Mouse (Mus musculus) liver, embryonic 14.5 days (tissue): ENCODE measurements around the gene Gpr146. TPM values are rescaled to one million over a fixed set of nuclear protein-coding genes. Genes with fewer than 3 reads are reported as not detected.
"Not testable (repeated sequence)": the region's sequence is repeated elsewhere in the genome, so short reads cannot be mapped to it uniquely, and the experiment has no call there.

ENCODE experiments used
- ATAC-seq: fragments of 200-750 bp; cut with Nextera tagmentation; 2 replicates; pipeline ENCODE4 v1.8.0; 2017; ENCODE audit warnings: moderate number of reproducible peaks, mild to moderate bottlenecking, moderate library complexity; ENCODE audit not compliant: insufficient read depth
- DNase-seq, 3 experiments: peaks; one replicate each; pipeline ENCODE4 v3.0.0-alpha.2; 2012 to 2013; ENCODE audit warnings: low read depth in 3 of 3, low spot score in 3 of 3
- H3K27ac ChIP-seq: fragments of 300-500 bp; sonication (generic); 2 replicates; pipeline ENCODE4 v1.5.1; 2014; ENCODE audit warnings: moderate library complexity, mild to moderate bottlenecking, control low read depth, inconsistent platforms
- H3K27me3 ChIP-seq: fragments of 300-500 bp; sonication (generic); 2 replicates; pipeline ENCODE4 v1.6.1; 2014; ENCODE audit warnings: mild to moderate bottlenecking, low read length, moderate library complexity; ENCODE audit not compliant: control insufficient read depth, insufficient read depth
- H3K36me3 ChIP-seq: fragments of 300-500 bp; sonication (generic); replicated peaks from 2 replicates; pipeline ENCODE4 v1.6.1; 2014; ENCODE audit warnings: low read depth; ENCODE audit not compliant: control insufficient read depth, insufficient read depth
- H3K4me1 ChIP-seq, 2 experiments: fragments of 200-500 bp in 1 of 2; fragments of 300-500 bp in 1 of 2; sonication (generic) in 1 of 2; replicated peaks; 2 replicates each; pipeline ENCODE4 v1.6.1; 2012 to 2014; ENCODE audit warnings: antibody characterized with exemption in 1 of 2, inconsistent platforms in 1 of 2, low read length in 1 of 2; ENCODE audit not compliant: control insufficient read depth in 2 of 2, insufficient read depth in 2 of 2
- H3K4me2 ChIP-seq: fragments of 300-500 bp; sonication (generic); 2 replicates; pipeline ENCODE4 v1.6.1; 2014; ENCODE audit warnings: low read depth, mild to moderate bottlenecking, control low read depth, moderate library complexity
- H3K4me3 ChIP-seq, 2 experiments: fragments of 200-500 bp in 1 of 2; fragments of 300-500 bp in 1 of 2; sonication (generic) in 1 of 2; 2 replicates each; pipeline ENCODE4 v1.5.1; 2012 to 2014; ENCODE audit warnings: low read depth in 2 of 2, low read length in 2 of 2, mild to moderate bottlenecking in 2 of 2, control low read depth in 1 of 2, inconsistent platforms in 1 of 2, moderate library complexity in 1 of 2; ENCODE audit not compliant: insufficient read depth in 1 of 2
- H3K9ac ChIP-seq: fragments of 300-500 bp; sonication (generic); replicated peaks from 2 replicates; pipeline ENCODE4 v1.6.1; 2014; ENCODE audit warnings: mild to moderate bottlenecking, control low read depth, moderate library complexity
- H3K9me3 ChIP-seq: fragments of 300-500 bp; sonication (generic); 2 replicates; pipeline ENCODE4 v1.6.1; 2016; ENCODE audit warnings: low read length, mixed read lengths; ENCODE audit not compliant: control insufficient read depth
- CTCF ChIP-seq: IDR thresholded peaks from 2 replicates; pipeline ENCODE4 v1.5.1; 2016; ENCODE audit warnings: antibody characterized with exemption, low read depth, control low read depth
- EP300 ChIP-seq: IDR thresholded peaks from 2 replicates; pipeline ENCODE4 v1.6.1; 2016; ENCODE audit warnings: antibody characterized with exemption, low read depth
- WGBS: fragments of 180-500 bp; shearing (Covaris S2); extraction: QIAGEN DNeasy Blood & Tissue Kit; methylation state at CpG from one replicate; pipeline ENCODE4 v1.1.7; 2014; ENCODE audit not compliant: insufficient replicate concordance; 5-methylcytosine and 5-hydroxymethylcytosine counted together
- polyA plus RNA-seq, 2 experiments: library from polyadenylated mRNA; depleted of rRNA in 1 of 2; stranded (reverse) in 1 of 2; unstranded in 1 of 2; fragments of >200 nt; fragmentation: Nextera tagmentation in 1 of 2; extraction: Ambion mirVana in 1 of 2; gene quantifications; 2 replicates each; pipeline versions ENCODE4 v1.2.1 to v1.2.3; 2012 to 2014

The Gpr146 gene
- polyA plus RNA-seq, 2 experiments, result 14.6 to 18.4 TPM

DNA sequence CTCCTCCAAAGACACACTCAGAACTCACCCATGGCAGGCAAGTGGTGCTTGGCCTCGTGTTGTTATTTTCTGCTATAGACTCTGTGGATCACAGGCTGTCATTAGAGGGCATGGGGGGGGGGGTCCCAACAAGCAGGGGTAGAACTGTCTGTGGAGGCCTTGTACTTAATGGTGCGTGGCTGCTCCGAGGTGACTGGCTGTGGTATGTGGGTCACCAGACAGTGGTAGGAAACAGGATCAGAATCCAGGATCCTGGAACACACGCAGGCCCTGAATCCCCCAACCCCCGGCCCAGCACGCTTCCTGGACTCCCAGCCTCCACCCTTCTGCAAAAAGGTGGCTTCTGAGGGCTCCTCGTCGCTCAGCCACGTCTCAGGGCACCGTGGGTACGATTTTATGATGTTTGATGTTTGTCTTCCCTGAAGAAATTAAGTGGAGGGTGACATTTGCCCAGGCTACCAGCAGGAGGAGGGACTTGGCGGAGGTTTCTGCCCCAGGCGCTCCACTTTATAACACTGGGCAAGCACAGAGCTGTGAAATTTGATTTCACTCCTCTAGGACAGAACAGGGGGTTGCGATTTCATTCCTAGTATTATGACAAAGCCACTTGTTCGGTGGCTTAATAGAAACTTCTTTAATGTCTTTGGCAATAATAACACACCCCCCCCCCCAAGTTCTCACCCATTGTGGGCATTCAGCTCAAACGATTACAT is 44.0 kb upstream of the Gpr146 start:
- Histone ChIP-seq H3K4me3 (no peak overlapping the region), H3K27ac (no peak overlapping the region), H3K4me1 (peaks cover 0 to 5% of the 10 kb centered on the region in 2 experiments; a peak in 2 of 4 replicates), H3K9ac (no peak overlapping the region), H3K27me3 (no peaks in the 10 kb centered on the region), H3K36me3 (peaks cover 10% of the 10 kb centered on the region; the same call in 1 of the 2 replicates), H3K9me3 (no peaks in the 10 kb centered on the region), H3K4me2 (no peak overlapping the region)
- DNase-seq (no peak), ATAC-seq (no peak)
- WGBS, result 75% methylated on average over 16 of the region's 16 CpGs
- TF ChIP-seq EP300 (no peak), CTCF (no peak)

GRCm38 (mm10) chr5:139334394-139334793 is 43.1 kb upstream of the Gpr146 start:
- not testable (repeated sequence) for H3K27me3 ChIP-seq, ATAC-seq, H3K4me2 ChIP-seq, H3K4me3 ChIP-seq, H3K9ac ChIP-seq, H3K27ac ChIP-seq, H3K9me3 ChIP-seq, H3K4me1 ChIP-seq, DNase-seq
- TF ChIP-seq CTCF, result peak; percentile 51
- WGBS, result 78% methylated on average over 10 of the region's 10 CpGs
- H3K36me3 ChIP-seq, result peaks cover 10% of the 10 kb centered on the region; the same call in 1 of the 2 replicates

GRCm38 (mm10) chr5:139335634-139336033 is 41.9 kb upstream of the Gpr146 start:
- ATAC-seq, result 0 out of 2 replicates have a peak, but pooled peaks have one; percentile 17
- H3K27ac ChIP-seq, result no peak overlapping the region
- no peaks in the 10 kb centered on the region for H3K9me3 ChIP-seq
- no peak for DNase-seq
- TF ChIP-seq EP300 (no peak), CTCF (no peak)
- H3K4me1 ChIP-seq, result peaks cover 0 to 5% of the 10 kb centered on the region in 2 experiments; a peak in 2 of 4 replicates
- no peak overlapping the region for H3K4me3 ChIP-seq
- H3K4me2 ChIP-seq, result no peak overlapping the region
- peaks cover 16% of the 10 kb centered on the region; the same call in 1 of the 2 replicates for H3K36me3 ChIP-seq
- H3K9ac ChIP-seq, result no peak overlapping the region
- H3K27me3 ChIP-seq, result no peaks in the 10 kb centered on the region
- 75% methylated on average over 4 of the region's 4 CpGs for WGBS

DNA sequence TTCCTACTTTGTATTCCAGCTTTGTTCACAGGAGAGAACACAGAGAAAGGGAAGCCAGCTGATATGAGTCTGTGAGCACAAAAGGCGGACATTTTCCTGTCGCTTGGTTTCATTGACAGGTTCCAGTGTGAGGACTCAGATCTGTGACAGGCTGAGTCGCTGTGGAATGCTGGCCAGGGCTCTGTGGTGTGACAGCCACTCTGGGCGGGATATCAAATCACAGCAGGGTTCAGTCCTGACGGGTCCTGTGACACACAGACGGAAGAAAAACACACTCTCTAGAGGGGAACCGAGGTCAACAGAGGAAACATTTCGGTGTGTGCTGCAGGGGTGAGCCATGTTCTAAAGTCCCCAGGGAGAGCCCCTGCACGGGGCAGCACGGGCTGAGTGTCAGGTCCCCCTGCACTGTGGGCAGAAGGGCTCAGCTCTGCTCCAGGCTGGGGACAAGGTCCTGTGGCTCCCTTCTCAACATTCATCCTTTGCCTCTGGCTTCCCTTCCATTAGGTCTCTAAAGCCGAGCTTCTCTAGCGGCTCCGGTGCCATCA is 39.6 kb upstream of the Gpr146 start:
- TF ChIP-seq CTCF (no peak), EP300 (no peak)
- Histone ChIP-seq H3K27me3 (no peaks in the 10 kb centered on the region), H3K4me2 (no peak overlapping the region), H3K36me3 (peaks cover 29% of the 10 kb centered on the region), H3K4me1 (no peaks in the 10 kb centered on the region; a peak in 1 of 4 replicates), H3K9ac (no peak overlapping the region), H3K4me3 (no peak overlapping the region), H3K9me3 (no peaks in the 10 kb centered on the region), H3K27ac (no peak overlapping the region)
- no peak for ATAC-seq
- DNase-seq, result no peak
- WGBS, result 77% methylated on average over 13 of the region's 13 CpGs

DNA sequence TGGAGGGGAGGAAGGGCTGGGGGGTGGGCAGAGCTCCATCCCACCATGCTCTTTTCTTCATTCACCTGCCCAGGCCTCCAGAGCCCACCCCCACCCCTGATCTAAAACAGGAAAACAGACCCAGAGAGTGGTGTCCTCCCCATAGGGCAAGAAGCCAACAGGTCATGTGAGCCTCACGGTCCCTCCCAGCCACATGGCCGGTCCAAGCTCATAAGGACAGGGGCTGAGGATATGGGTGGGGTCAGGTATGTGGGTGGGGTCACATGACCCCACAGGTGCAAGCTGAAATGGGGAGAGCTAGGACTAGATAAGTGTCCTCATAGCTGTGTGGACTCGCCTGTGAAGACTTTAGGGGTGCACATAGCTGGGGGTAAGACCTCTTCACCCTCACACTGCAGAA is 39.1 kb upstream of the Gpr146 start:
- DNase-seq (no peak), ATAC-seq (no peak)
- no peak overlapping the region for H3K27ac ChIP-seq
- no peak overlapping the region for H3K4me3 ChIP-seq
- no peaks in the 10 kb centered on the region for H3K27me3 ChIP-seq
- peaks cover 29% of the 10 kb centered on the region for H3K36me3 ChIP-seq
- no peak for TF ChIP-seq CTCF
- no peak for TF ChIP-seq EP300
- 83% methylated on average over 3 of the region's 3 CpGs for WGBS
- no peak overlapping the region for H3K4me2 ChIP-seq
- H3K9me3 ChIP-seq, result no peaks in the 10 kb centered on the region
- H3K4me1 ChIP-seq, result no peaks in the 10 kb centered on the region
- H3K9ac ChIP-seq, result no peak overlapping the region
